Mouse (Mus musculus) forebrain, postnatal 0 days (tissue): ENCODE data around the gene Rin1. TPM values are rescaled to one million over a fixed set of nuclear protein-coding genes. Genes with fewer than 3 reads are reported as not detected.

Source experiments
- ATAC-seq: fragments of 200-750 bp; cut with Nextera tagmentation; 2 replicates; pipeline ENCODE4 v1.8.0; 2017; ENCODE audit warnings: mild to moderate bottlenecking, moderate library complexity
- DNase-seq: peaks from one replicate; pipeline ENCODE4 v3.0.0-alpha.2; 2015
- H3K27ac ChIP-seq: fragments of 300-500 bp; sonication (generic); 2 replicates; pipeline ENCODE4 v1.5.1; 2014; ENCODE audit warnings: low read depth, mild to moderate bottlenecking, antibody characterized with exemption, low read length, moderate library complexity, mixed read lengths
- H3K27me3 ChIP-seq: fragments of 300-500 bp; sonication (generic); 2 replicates; pipeline ENCODE4 v1.6.1; 2014; ENCODE audit warnings: mild to moderate bottlenecking, low read length, mixed read lengths; ENCODE audit not compliant: insufficient read depth
- H3K36me3 ChIP-seq: fragments of 300-500 bp; sonication (generic); 2 replicates; pipeline ENCODE4 v1.6.1; 2014; ENCODE audit warnings: mild to moderate bottlenecking, moderate library complexity; ENCODE audit not compliant: insufficient read depth
- H3K4me1 ChIP-seq: fragments of 300-500 bp; sonication (generic); 2 replicates; pipeline ENCODE4 v1.6.1; 2014; ENCODE audit warnings: antibody characterized with exemption; ENCODE audit not compliant: insufficient read depth
- H3K4me2 ChIP-seq: fragments of 300-500 bp; sonication (generic); 2 replicates; pipeline ENCODE4 v1.6.1; 2014; ENCODE audit warnings: low read depth, mild to moderate bottlenecking, moderate library complexity
- H3K4me3 ChIP-seq: fragments of 300-500 bp; sonication (generic); 2 replicates; pipeline ENCODE4 v1.5.1; 2014; ENCODE audit warnings: low read depth, low read length, mixed read lengths
- H3K9ac ChIP-seq: fragments of 300-500 bp; sonication (generic); 2 replicates; pipeline ENCODE4 v1.6.1; 2014; ENCODE audit warnings: mild to moderate bottlenecking
- H3K9me3 ChIP-seq: fragments of 300-500 bp; sonication (generic); 2 replicates; pipeline ENCODE4 v1.6.1; 2016; ENCODE audit warnings: low read length
- CTCF ChIP-seq: sonication (generic); IDR thresholded peaks from 2 replicates; pipeline ENCODE4 v1.5.1; 2016; ENCODE audit warnings: antibody characterized with exemption, control low read depth, low read depth
- WGBS: fragments of 180-500 bp; shearing (Covaris S2); extraction: QIAGEN DNeasy Blood & Tissue Kit; methylation state at CpG from one replicate; pipeline ENCODE4 v1.1.7; 2014; 5-methylcytosine and 5-hydroxymethylcytosine counted together
- polyA plus RNA-seq: library from polyadenylated mRNA; unstranded; fragments of >200 nt; fragmentation: Nextera tagmentation; extraction: Ambion mirVana; gene quantifications from 2 replicates; pipeline ENCODE4 v1.2.1, GENCODE M21; 2015
- total RNA-seq: library from RNA; depleted of rRNA; stranded (reverse); fragments of >200 nt; gene quantifications from 2 replicates; pipeline ENCODE4 v1.2.3, GENCODE M21; 2014

Gene Rin1
- total and polyA plus RNA-seq, 2 experiments from 2014 or later: 2.4 to 9.8 TPM

DNA sequence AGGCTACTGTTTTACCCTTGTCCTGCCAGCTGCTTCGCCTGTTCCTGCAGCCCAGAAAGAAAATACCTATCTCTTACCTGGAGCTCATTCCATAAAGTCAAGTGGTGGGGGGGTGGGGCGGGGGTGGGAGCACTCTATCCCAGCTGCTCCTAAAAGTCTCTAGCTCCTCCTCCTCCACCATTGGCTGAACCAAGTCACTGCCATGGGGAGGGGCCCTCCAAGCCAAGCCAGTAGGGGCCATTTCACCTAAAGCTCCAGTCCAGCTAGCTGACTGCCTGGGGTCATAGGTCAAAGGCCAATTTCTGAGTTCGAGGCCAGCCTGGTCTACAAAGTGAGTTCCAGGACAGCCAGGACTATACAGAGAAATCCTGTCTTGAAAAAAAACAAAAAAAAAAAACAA, 17.6 kb upstream of the Rin1 start:
- DNase-seq (no peak), ATAC-seq (no peak)
- no peaks in the 10 kb centered on the region for H3K27me3 ChIP-seq
- H3K9me3 ChIP-seq: no peaks in the 10 kb centered on the region
- peaks cover 41% of the 10 kb centered on the region for H3K36me3 ChIP-seq
- no peak overlapping the region for H3K9ac ChIP-seq
- H3K4me3 ChIP-seq: no peak overlapping the region
- TF ChIP-seq CTCF: no peak
- whole genome bisulfite sequencing: 85% methylated on average over 3 of the region's 3 CpGs
- H3K4me1 ChIP-seq: no peaks in the 10 kb centered on the region
- no peak overlapping the region for H3K4me2 ChIP-seq
- H3K27ac ChIP-seq: no peak overlapping the region

DNA sequence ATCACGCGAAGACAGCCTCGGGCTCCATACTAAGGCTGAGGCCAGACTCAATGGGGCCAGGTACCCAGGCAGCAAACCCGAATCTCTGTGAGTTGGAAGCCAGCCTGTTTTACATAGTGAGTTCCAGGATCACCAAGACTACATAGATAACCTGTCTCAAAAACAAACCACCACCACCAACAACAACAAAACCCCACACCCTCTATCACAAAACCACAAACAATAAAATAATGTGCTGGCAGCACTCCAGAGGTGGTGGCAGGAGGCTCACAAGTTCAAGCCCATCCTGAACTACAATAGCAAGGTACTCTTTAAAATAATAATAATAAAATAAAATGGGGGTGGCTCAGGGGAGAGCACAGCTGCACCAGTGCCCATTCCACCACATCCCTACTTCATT, 13.7 kb upstream of the Rin1 start:
- no peak for ATAC-seq

DNA sequence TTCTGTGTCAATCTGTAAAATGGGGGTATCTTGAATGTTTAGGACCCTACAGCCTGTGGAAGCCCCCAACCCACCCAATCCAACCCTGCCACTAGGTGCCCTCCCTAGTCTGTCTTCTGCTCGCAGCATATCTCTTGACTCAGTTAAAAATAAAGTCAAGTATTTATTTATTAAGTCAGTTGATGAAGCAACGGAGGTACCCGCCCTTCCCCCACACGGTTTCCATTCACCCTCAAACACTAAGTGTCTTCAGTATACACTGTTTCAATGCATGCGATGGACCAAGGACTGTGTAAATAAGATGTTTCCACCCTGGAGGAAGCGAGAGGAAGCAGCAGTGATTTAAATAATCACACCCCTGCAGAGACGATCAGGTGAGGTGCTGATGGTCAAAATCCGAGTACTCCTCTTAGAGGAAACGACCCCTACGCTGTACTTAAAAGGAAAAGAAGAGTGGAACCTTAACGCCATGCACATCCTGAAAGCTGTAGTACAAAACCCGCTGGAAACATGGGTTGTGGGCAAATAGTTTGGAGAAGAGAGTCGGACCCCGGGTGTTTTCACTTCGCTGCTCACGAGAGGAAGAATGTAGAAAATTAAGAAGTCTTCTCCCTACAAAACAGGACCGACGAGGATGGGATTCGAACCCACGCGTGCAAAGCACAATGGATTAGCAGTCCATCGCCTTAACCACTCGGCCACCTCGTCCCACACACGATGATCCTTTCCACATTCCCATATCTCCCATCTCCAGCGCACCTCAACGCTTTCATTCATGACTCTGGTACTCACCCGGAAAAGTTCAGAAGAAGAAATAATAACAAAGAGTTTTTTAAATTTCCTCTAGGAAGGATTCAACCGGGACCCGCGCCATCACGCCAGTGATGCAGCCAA, 12.4 kb upstream of the Rin1 start:
- DNase-seq (peak; percentile 91), ATAC-seq (peak; percentile 44)
- peak overlapping the region; percentile 88 for H3K27ac ChIP-seq
- TF ChIP-seq CTCF: no peak
- peak overlapping the region; percentile 94 for H3K9ac ChIP-seq
- H3K36me3 ChIP-seq: peaks cover 5% of the 10 kb centered on the region; the same call in 1 of the 2 replicates
- H3K4me1 ChIP-seq: 0 out of 2 replicates have a peak, but pooled peaks cover 15% of the 10 kb centered on the region
- 5% methylated on average over 32 of the region's 32 CpGs for WGBS
- no peaks in the 10 kb centered on the region for H3K9me3 ChIP-seq
- H3K27me3 ChIP-seq: no peaks in the 10 kb centered on the region
- H3K4me2 ChIP-seq: peak overlapping the region; percentile 93
- H3K4me3 ChIP-seq: peak overlapping the region; percentile 81

More for the DNA sequence above, 13.7 kb upstream of the Rin1 start:
- TF ChIP-seq CTCF: no peak
- Histone ChIP-seq H3K4me3 (no peak overlapping the region), H3K4me1 (0 out of 2 replicates have a peak, but pooled peaks cover 11% of the 10 kb centered on the region), H3K4me2 (no peak overlapping the region), H3K9me3 (no peaks in the 10 kb centered on the region), H3K9ac (no peak overlapping the region), H3K27ac (no peak overlapping the region), H3K36me3 (peaks cover 5% of the 10 kb centered on the region), H3K27me3 (no peaks in the 10 kb centered on the region)
- no peak for DNase-seq
- WGBS: 79% methylated on average over 4 of the region's 4 CpGs

DNA sequence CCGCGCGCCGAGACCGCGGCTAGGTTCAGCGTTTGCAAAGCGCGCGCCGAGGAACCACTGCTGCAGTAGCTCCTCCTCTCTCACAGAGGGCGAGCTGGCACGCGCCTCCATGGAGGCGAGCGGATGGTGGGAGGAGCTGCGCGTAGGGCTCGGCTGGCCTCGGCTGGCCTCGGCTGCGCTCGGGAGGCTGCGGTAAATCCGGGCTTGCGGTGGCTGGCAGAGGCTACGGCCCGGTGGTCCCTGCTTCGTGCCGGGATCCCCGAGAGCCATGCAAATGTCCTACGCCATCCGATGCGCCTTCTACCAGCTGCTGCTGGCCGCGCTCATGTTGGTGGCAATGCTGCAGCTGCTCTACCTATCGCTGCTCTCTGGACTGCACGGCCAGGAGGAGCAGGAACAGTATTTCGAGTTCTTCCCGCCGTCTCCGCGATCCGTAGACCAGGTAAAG, 11.5 kb upstream of the Rin1 start, which contains the start of the genes B4gat1 and AC124502.3:
Gene B4gat1, plus strand, starts transcription at position 118 of the 448 bp plus-strand sequence.
Gene AC124502.3, plus strand, starts transcription at position 183 of the 448 bp plus-strand sequence.
- H3K4me2 ChIP-seq: peak within 1 kb of the TSS; percentile 93
- H3K27ac ChIP-seq: peak within 1 kb of the TSS; percentile 88
- H3K4me1 ChIP-seq: 0 out of 2 replicates have a peak, but pooled peaks cover 15% of the 10 kb centered on the region
- DNase-seq: peak; percentile 97
- TF ChIP-seq CTCF: peak; percentile 62
- H3K27me3 ChIP-seq: no peaks in the 10 kb centered on the region
- 0% methylated on average over 44 of the region's 44 CpGs for WGBS
- ATAC-seq: peak; percentile 96
- peaks cover 13% of the 10 kb centered on the region; the same call in 1 of the 2 replicates for H3K36me3 ChIP-seq
- H3K4me3 ChIP-seq: peak within 1 kb of the TSS; percentile 81
- no peaks in the 10 kb centered on the region for H3K9me3 ChIP-seq
- peak within 1 kb of the TSS; percentile 94 for H3K9ac ChIP-seq

DNA sequence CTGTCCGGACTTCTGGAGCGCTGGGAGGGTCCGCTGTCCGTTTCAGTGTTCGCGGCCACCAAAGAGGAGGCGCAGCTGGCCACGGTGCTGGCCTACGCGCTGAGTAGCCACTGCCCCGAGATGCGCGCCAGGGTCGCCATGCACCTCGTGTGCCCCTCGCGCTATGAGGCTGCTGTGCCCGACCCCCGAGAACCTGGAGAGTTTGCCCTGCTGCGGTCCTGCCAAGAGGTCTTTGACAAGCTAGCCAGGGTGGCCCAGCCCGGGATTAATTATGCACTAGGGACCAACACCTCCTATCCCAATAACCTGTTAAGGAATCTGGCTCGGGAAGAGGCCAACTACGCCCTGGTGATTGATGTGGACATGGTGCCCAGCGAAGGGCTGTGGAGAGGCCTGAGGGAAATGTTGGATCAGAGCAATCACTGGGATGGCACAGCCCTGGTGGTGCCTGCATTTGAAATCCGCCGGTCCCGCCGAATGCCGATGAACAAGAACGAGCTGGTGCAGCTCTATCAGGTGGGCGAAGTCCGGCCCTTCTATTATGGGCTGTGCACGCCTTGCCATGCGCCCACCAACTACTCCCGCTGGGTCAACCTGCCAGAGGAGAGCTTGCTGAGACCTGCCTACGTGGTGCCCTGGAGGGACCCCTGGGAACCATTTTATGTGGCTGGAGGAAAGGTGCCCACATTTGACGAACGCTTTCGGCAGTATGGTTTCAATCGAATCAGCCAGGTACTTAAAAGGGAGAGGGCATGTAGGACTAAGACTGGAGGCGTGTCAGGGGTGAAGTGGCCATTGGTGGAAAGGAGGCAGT, 10.8 kb upstream of the Rin1 start:
- no peaks in the 10 kb centered on the region for H3K27me3 ChIP-seq
- no peaks in the 10 kb centered on the region for H3K9me3 ChIP-seq
- no peak for ATAC-seq
- no peak for TF ChIP-seq CTCF
- whole genome bisulfite sequencing: 11% methylated on average over 41 of the region's 41 CpGs
- peak overlapping the region; percentile 88 for H3K27ac ChIP-seq
- no peak for DNase-seq
- H3K36me3 ChIP-seq: peaks cover 16% of the 10 kb centered on the region; the same call in 1 of the 2 replicates
- peak overlapping the region; percentile 93 for H3K4me2 ChIP-seq
- peak overlapping the region; percentile 81 for H3K4me3 ChIP-seq
- H3K9ac ChIP-seq: peak overlapping the region; percentile 94
- 0 out of 2 replicates have a peak, but pooled peaks cover 15% of the 10 kb centered on the region for H3K4me1 ChIP-seq

DNA sequence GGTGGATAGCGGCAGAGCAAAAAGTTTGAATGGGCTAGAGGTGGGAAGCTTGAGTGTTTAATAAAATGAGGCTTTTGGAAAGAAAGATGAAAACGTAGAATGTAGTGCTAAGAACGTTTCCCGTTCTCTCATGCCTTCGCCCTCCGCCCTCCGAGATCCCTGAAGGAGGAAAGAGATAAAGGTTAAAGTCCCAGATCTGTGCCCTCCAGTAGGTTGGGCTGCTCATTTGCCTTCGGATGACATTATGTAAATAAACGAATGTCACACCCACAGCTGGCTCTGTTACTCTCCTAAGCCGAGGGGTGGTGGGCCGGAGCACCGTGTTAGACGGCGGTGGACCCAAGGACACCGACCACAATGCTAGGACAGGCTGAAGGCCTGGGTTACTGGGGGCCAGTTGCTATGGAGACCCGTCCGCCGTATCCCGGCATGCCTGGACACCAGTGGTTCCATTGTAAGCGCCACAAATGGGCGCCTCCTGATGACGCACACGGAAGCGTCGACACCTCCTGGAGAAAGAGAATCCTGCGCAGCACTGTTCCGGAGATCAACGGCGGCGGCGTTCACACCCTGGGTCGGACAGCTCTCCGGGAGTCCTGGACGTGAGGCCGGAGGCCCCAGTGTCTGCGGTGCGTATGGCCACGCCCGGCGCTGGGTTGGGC, 9.3 kb upstream of the Rin1 start, which contains the start of gene Brms1:
Gene Brms1, plus strand, starts transcription at position 493 of the 662 bp plus-strand sequence.
- Histone ChIP-seq H3K9ac (peak within 1 kb of the TSS; percentile 76), H3K4me2 (peak within 1 kb of the TSS; percentile 93), H3K36me3 (peaks cover 21% of the 10 kb centered on the region; the same call in 1 of the 2 replicates), H3K4me1 (0 out of 2 replicates have a peak, but pooled peaks cover 15% of the 10 kb centered on the region), H3K27me3 (no peaks in the 10 kb centered on the region), H3K4me3 (peak within 1 kb of the TSS; percentile 81), H3K27ac (peak within 1 kb of the TSS; percentile 74), H3K9me3 (no peaks in the 10 kb centered on the region)
- ATAC-seq (peak; percentile 76), DNase-seq (peak; percentile 96)
- 7% methylated on average over 40 of the region's 40 CpGs for WGBS
- no peak; the same call in 1 of the 2 replicates for TF ChIP-seq CTCF
